Mouse (Mus musculus) CH12F3 (cell line): Measurements from ENCODE around the gene Alpk1.

Source experiments
- in situ Hi-C: fragments of 300-500 bp; cut with MboI; formaldehyde crosslinking; loops from 2 replicates; pipeline ENCODE4 v1.14.3; 2020; ENCODE audit warnings: low sequenced_read_pairs

Gene Alpk1

DNA sequence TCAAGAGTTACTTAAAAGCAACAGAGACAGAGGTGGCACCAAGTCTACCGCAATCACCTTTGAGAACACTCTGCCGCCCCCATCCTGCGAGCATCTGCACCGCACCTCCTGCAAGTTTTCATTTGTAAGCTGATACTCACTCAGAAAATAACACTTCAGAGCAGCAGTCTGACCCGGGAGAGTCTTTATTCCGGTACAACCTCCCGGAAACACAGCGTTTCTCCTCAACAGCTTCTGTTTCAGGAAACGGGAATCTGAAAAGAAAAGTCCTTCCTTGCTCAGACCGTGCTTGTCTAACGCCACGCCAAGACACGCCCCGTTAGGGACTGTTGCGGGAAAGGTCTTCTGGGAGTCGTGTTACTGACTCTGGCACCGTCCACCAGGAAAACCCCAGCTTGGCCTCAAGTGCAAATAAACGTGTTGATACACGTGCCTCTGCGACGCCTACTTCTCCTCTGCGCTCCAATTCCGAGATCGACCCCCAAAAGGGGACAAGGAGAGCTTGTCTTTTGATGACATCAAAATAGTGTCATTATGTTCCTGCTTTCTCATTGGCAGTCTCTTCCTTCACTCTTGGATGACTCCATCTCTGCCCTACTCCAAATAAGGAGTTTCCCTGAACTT lies at the start of gene Alpk1:
Gene Alpk1 (minus strand): TSS at position 507 of the 624 bp plus-strand sequence.
- in situ Hi-C loops = no loop called here

DNA sequence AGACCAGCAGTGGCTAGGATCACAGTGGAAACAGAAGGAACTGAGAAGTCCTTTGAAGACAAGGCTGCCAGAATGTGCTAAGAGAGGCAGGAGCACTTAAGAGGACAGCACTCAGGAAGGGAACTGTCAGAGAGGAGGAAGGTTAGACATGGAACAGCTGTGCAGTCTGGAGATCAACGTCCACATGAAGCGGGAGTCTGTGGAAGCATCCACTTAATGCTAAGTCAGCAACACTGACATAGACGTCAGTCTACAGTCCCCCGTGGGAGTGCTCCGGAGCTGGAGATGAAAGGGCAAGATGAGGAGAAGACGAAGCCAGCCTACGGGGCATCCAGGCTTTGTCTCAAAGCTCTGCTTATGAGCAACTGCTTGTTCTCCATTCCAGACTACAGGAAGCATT lies 46.8 kb upstream of the Alpk1 start:
- in situ Hi-C loops = no loop called here

DNA sequence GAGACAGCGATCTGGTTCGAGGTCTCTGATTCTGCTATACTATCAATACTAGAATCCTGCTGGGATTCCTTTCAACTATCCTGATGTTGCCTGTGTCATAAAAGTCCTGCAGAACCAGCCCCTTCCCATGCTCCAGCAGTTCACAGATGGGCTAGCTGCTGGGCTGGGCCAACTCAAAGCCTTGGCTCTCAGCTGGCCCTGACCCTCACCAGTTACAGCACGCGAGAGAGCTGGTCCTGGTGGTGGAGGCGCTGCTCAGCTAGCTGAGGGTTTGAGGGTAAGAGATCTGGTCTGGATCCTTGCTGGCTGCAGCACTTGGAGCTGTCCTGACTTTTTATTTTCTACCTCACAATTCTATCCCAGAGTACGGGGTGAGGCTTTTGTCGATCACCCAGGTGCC lies 46.2 kb upstream of the Alpk1 start:
- in situ Hi-C loops = no loop called here

DNA sequence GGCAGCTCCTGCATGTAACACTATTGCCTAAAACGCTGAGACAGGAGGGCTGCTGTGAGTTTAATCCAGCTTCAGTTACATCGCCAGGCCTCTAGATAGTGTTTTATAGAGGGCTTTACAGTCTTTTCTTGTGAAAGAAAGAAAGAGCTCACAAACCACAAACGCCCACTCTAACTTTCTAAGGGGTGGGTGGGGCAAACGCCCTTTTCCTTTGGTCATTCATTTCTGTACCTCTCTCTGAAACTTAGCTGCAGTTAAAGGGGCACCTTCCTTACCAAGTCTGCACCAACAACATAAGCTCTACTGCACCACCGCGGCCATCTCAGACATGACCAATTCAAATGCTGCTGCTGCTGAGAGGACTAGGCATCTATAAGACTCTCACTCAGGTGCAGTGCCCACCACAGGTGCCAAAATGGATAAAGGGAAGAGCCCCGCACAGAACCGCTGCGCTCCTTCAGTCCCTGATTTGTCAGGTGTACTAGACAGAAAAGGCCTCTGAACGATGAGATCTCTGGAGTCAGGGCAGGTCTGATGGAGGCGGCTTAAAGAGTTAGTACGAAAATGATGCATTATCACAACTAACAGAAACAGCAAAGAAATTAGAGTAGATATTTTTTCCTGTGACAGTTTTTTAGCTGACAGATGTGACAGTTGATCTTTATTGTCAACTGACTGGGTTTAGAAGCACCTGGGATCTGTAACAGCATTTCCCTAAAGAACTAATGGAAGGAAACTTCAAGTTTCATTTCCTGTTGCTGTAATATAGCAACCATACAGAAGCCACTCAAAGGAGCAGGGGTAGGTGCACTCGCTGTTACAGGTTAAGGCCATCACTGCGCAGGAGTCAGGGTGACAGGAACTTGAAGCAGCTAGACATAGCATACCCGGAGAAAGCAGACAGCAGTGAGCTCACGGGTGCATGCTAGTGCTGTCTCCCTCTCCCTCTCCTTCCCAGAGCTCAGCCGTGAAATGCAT lies 43.8 kb upstream of the Alpk1 start:
- in situ Hi-C loops = no loop called here

DNA sequence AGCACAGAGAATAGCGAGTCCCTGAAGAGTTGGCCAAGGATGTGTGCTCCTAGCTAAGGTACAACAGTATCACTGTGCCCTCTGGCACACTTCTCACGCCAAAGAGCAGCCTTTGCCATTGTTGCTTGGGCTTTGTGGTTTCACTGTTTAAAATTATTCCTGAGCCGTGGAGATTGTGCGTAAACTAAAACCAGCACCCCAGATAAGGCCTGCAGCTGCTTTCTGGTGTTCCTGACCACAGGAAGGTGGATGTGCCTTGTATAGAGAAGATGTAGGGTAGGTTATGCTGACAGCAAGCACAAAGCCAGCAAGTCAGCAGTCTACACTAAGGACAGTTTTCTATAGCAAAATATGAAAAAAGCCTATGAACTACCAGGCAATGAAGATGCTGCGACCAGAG lies 40.9 kb upstream of the Alpk1 start:
- in situ Hi-C loops = no loop called here

DNA sequence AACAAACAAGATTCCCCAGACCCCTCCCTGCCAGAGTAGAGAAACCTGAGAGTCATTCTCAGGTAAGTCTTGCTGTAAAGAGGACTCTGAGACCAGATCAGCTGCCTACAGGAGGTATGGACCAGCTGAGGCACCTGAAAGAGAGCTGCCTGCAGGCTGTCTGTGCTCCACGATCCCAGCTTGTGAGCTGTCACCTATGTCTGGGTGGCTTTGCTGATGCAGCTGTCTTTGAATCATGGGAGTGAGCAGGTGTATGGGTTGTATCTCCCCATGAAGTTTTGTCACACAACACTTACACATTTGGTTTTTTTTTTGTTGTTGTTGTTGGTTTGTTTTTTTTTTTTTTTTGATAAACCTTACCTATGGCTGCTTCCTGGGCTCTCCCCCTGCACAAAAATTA lies 40.1 kb upstream of the Alpk1 start:
- in situ Hi-C loops = no loop called here

DNA sequence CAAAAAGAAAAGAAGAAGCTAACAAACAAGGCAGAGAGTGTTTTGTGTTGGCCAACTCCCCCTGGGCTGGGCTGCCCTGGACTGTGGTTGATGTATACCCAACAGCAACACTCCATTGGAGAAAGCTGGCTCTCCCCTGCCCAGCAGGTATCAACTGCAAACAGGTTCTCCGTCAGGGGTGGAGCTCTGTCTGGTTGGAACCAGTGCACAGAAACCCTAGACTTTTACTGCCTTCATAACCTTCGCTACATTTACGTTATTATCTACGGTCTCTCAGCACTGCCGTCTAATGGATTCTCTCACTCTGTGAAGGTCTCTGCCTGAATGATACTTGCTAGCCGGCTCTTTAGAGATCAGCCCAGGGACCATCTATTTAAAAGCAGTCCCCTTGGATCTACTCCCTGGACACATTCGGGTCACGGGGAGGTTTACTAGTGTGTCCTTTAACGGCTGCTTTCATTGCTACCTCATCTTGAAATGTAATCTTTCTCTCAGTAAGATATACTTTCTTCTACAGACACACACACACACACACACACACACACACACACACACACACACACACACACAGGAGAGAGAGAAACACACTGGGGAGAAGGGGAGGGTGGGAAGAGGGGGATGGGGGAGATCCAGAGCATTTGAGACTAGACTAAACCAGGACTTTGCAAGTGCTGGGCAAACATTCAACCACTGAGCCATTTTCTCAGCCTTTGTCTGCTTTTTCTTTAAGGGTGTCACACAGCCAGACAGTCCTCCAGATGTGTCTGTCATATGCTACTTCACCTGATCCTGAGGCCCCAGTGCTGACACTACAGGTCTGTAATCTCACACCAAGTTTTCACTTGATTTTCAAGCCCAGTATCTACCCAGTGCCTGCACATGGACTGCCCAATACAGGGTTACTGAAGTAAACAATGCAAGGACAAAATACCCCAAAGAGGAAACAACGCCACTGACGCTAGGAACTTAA lies 38.7 kb upstream of the Alpk1 start:
- in situ Hi-C loops = no loop called here

DNA sequence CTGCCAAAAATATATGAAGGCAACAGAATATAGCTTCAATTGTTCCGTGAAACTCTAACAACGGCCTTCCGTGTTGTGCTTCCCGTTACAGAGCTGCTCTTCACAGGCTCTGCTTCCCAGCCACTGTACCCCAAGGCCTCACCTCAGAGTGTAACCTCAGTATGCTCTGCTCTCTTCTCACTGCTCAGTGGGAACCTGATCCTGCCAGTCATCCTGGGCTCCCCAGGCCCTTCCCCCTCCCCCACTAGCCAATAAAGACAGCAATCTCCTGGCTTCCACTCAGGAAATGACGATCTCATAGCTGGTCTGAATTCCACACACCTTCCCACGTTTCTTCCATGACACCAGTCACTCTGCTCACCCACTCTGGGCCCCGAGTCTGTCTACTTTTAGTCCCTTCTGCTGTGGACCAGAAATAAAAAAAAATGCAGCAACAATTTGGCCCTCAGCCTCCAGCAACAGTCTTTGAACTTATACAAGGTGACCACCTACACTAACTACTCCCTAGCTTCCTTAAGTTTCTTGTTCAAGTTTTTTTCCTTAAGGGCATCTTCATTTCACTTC lies 36.9 kb upstream of the Alpk1 start:
- in situ Hi-C loops = no loop called here

DNA sequence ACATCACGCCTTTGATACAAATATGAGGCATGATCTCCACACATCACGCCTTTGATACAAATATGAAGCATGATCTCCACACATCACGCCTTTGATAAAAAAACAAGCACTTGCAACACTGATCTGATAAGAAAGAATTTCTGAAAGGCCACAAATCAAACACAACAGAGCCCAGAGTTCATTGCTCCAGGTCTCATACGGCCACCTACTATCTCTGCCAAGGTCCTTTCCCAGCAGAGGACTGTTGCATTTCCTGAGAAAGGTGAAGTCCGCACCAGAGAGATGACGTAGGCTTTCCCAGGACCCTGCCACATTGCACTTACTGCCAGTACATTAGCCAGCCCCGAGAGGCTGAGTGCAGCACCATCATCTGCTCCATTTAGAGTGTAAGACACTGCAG lies 28.8 kb upstream of the Alpk1 start:
- in situ Hi-C loops = no loop called here

DNA sequence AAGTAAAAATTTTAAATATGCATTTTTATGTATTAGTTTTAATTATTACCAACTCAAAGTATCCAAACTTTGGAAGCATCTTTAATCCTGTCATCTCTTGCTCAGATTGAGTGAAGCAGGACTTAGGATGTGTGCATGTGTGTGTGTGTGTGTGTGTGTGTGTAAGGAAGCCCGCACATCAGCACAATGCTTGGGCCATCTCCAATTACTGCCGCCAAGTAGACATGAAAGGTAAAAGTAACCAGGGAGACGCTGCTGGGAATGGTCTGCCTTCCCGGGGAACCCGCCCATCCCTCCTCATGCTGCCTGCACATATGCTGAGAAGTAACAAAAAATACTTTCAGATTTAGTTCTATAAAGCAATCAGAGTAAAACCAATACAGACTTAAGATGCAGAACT lies 27.5 kb upstream of the Alpk1 start:
- in situ Hi-C loops = no loop called here

DNA sequence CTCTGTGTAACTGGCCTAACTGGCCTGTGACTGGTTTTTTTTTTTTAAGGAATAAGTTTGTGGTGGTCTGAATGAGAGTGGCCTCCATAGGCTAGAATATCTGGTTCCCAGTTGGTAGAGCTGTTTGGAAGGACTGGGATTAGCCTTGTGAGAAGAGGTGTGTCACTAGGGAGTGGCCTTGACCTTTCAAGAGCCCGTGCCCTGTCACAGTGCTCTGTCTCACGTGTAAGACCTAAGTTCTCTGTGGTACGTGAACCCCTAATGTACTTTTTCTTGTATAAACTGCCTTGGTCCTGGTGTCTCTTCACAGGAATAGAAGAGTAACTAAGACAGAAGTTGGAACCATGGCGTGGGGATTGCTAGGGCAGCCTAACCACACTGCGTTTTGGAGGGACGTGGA lies 25.7 kb upstream of the Alpk1 start:
- in situ Hi-C loops = no loop called here

DNA sequence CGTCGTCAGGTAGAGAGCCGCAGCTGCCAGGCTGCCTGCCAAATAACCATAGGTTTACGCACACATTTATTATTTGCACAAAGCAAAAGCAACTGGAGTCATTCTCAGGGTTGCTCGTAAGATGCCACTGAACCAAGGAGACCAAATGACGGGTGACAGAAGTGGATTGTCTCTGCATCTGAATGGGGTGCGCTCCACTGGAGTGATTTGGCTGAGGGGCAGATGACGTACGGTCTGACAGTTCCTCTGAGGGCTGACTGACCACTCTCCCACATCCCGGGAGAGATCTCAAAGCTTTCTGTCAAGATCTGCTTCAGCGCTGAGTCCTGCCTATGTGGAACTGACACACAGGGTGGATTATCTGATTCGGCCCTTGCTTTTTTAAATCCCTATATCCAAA lies 24.7 kb upstream of the Alpk1 start:
- in situ Hi-C loops = no loop called here

DNA sequence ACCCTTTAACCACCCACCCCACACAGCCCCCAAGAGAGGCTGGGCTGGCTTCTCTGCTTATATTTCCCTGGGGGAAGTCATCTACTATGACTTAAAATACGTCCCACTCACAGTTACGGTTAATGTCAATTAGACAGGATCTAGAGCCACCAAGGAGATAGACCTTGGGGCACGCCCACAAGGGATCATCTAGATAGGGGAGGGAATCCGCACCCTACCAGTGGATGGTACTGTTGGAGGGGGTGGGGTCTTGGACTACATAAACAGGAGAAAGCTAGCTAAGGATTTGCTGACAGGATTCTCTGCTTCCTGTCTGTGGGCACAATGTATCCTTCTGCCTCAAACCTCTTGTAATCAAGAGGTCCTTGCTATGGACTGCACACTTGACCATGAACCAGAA lies 24.1 kb upstream of the Alpk1 start:
- in situ Hi-C loops = no loop called here

DNA sequence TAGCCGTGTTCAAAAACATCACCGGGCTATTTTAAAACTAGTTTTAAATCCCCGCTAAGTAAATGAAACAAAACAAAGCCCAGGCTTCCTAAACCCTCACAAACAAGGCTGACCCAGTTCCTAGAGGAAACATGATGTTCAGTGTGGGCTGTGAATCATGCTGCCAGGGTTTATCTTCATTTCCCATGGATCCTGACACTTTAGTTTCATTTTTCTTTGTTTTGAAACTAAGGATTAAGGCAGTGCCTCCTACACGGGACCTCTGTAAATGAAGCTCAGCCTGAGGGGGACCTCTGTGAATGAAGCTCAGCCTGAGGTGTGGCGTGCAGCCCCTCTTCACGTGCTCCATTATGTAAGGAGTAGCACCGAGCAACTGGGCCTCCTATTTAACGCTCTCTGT lies 22.5 kb upstream of the Alpk1 start:
- in situ Hi-C loops = no loop called here

DNA sequence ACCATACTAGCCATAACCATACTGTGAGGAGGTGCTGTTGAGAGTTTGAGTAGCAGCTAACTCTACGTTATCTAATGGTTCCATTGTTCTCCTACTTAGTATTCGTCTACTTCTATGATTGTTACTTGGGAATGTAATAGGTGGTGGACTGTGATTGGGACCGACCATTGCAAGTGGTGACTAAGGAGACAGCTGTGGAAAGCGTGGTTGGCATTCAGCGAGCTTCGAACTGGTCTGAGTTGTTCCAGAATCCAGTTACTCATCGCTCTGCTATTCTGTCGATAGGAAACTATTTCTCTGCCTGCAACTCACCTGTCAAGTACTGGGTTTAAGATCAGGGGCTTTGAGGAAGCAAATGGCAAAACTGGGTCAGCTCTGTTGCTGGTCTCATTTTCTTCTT lies 20.8 kb upstream of the Alpk1 start:
- in situ Hi-C loops = no loop called here

DNA sequence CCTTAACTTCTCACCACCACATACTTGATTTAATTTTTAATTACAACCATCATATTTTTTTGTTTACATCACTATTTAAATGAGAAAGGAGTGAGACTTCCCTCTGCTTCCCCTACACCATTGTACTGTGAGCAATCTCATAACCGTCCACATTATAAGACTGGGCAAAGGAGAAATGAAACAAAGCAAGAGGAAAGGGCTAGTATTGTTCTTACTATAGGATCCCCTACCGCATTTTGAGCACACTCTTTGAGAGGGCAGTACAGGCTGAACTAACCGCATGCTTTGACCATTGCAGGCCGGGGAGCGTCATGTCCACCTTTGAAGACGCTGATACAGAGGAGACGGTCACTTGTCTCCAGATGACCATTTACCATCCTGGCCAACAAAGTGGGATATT lies 15.9 kb upstream of the Alpk1 start:
- in situ Hi-C loops = no loop called here

DNA sequence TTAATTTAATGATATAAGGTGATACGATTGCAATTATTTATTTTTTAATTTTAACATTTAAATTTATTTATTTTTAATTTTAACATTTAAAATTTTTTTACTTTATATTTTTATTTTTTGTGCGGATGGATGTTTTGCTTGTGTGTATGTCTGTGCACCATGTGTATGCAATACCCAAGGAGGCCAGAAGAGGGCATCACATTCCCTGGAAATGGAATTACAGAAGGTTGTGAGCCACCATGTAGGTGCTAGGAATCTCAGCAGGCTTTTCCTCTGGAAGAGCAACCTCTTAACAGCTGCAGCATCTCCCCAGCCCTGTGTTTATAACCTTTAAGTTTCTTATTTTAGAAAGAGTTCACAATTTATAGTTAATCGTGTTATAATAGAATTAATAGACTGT lies 15.4 kb upstream of the Alpk1 start:
- in situ Hi-C loops = no loop called here

DNA sequence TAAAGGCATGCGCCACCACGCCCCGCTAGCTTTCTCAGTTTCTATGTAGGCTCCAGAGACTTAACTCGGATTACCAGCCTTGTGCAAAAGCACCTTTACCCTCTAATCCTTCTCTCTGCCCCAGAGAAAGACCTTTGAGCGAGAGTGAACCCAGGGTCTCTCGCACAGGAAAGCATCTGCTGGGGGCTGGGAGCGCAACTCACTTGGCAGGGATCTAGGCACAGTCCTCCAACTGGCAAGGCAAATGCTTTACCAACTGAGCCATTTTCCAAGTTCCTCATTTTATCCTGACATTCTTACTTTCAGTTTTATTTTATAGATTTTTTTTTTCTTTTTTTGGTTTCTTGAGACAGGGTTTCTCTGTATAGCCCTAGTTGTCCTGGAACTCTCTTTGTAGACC lies 12.7 kb upstream of the Alpk1 start:
- in situ Hi-C loops = no loop called here

DNA sequence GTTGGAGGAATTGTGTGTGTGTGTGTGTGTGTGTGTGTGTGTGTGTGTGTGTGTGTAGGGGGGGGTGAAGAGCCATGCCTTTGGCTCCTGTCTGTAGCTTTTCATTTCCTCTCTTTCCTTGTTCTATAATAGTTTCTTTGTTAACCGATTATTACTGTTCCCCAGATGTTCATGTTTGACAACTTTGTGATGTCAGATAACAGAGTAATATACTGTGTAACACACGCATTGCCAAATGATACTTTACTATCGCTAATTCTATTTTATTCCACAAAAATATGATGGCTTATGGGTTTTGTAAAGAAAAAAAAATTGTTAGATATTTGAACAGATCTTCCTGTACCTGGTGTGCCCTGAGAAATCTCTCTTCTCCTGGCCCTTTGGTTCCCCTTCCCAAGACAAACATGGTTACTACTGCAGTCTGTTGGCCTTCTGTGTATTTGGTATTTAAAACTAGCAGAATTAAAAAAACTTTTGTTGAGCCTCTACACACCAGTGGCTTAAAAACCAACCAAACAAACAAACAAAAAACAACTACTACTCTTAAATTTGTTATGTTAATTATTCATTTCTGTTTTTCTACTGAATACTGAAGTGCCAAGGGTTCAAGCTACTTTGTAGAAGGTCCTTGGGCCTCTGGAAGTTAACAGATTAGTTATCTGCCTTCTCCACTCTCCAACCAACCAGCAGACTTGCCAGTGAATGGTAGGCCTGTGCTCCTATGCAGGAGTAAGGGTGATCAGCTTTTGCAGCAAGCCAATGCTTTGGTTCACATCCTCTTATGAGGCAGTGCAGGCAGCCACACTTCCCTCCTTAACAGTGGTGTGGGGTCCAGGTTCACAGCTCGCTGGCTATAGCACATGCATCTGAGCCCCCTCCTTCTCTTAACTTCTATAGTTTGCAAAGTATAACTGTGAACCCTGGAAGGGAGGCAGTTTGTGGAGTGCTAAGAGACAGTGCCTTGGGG lies 11.6 kb upstream of the Alpk1 start:
- in situ Hi-C loops = no loop called here

DNA sequence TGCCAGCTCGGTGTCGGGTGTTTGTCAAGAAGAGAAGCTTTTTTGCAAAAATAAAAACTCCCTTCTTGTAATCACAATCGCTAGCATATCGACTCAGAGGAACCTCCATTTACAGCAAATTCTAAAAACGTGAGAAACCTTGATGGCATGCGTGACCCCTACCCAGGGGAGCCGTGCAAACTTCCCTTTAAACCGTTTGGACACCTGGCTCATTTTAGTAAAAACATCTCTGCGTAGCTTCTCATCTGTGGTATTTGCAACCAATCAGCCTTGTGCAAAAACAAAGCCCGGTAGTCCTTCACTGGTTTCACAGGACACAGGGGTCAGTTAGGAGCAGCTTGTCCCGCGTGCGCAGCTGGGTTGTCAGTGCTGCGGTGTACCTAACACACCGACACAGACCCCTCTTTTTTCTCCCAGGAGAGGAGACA lies 10.7 kb upstream of the Alpk1 start:
- in situ Hi-C loops = no loop called here
